16 mouse cellular contexts compared by ENCODE assay signal in the genomic region with DNA sequence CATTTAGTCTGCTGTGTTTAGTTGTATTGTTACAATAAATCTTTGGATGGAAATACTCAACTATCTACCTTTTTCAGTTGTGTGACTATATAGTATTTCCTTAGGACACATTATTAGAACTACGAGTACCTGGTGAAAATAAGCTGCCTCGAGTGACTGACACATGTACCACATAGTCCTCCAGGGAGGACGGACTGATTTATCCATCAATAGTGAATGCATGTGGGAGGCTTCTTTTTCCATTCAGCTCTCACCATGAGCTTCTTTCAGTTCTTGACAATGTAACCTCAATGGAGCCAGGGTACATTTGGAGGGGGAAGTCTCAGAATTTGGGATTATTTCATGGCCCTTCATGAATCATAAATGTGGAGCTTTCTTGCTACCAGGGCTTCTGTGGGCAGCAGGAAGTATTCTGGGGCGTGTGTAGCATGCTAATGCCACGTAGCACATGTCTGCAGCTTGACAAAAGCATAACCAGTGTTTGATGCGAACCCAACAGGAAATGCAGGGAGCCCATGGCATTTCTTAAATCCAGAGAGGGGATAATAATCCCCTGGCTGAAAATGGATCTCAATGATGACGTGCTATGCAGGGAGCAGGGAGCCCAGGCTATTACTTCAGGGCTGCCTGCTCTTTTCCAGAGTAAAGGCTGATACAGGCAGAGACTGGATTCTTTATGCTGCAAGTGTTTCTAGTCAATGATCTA.
DNase-seq lines count a peak whose midpoint lies in the region; ATAC-seq and TF ChIP-seq lines count a peak whose summit lies in the region.
"Had no signal": no experiment of that assay in that cellular context is flagged by ENCODE, and none has a peak within 500 bp of the region (broad histone marks: within the 10 kb centered on the region; RNA-seq: fewer than 3 reads in every experiment).

No protein-coding gene starts in this region.

- H3K27ac ChIP-seq in forebrain, embryonic 12.5 days: peak overlapping the region; percentile 36; the same call in 1 of the 2 replicates
- no peak overlapping the region for H3K27ac ChIP-seq in forebrain, embryonic 11.5 days (ENCODE audit: low read depth, low read length)
- peak overlapping the region; percentile 40; the same call in 1 of the 2 replicates for H3K27ac ChIP-seq in midbrain, embryonic 12.5 days (replicated peaks)
- no peak overlapping the region for H3K27ac ChIP-seq in midbrain, embryonic 11.5 days (ENCODE audit: low read depth, low read length)
- H3K27ac ChIP-seq in hindbrain, embryonic 12.5 days: 0 out of 2 replicates have a peak overlapping the region, but pooled peaks have one; percentile 17
- H3K27ac ChIP-seq in midbrain, embryonic 16.5 days (ENCODE audit: low read length): peak overlapping the region; percentile 73
- H3K27ac ChIP-seq in thymus, adult 2 months (ENCODE audit: control insufficient read depth, insufficient read depth, low read length): no peak overlapping the region
- H3K27ac ChIP-seq: limb, embryonic 15.5 days had no signal

- no peak for TF ChIP-seq CTCF in thymus, adult 2 months (IDR thresholded peaks at IDR 0.05; ENCODE audit: borderline replicate concordance, control insufficient read depth, extremely low read depth, insufficient read depth, low read length, poor library complexity)

- no peak for TF ChIP-seq POLR2A in thymus, adult 2 months (IDR thresholded peaks at IDR 0.05; ENCODE audit: control insufficient read depth, extremely low read depth, insufficient read depth, low read length, poor library complexity)

- no peaks in the 10 kb centered on the region for H3K36me3 ChIP-seq in forebrain, embryonic 12.5 days (replicated peaks)
- no peaks in the 10 kb centered on the region for H3K36me3 ChIP-seq in forebrain, embryonic 11.5 days (ENCODE audit: control insufficient read depth, insufficient read depth, low read length)
- no peaks in the 10 kb centered on the region for H3K36me3 ChIP-seq in midbrain, embryonic 12.5 days
- no peaks in the 10 kb centered on the region for H3K36me3 ChIP-seq in midbrain, embryonic 11.5 days (ENCODE audit: control insufficient read depth, insufficient read depth, low read length)
- no peaks in the 10 kb centered on the region for H3K36me3 ChIP-seq in hindbrain, embryonic 12.5 days
- H3K36me3 ChIP-seq in midbrain, embryonic 16.5 days (ENCODE audit: control insufficient read depth, insufficient read depth, low read length): no peaks in the 10 kb centered on the region
- H3K36me3 ChIP-seq in thymus, adult 2 months (ENCODE audit: control insufficient read depth, insufficient read depth, low read length): no peaks in the 10 kb centered on the region
- H3K36me3 ChIP-seq: limb, embryonic 15.5 days had no signal

- no peaks in the 10 kb centered on the region for H3K27me3 ChIP-seq in forebrain, embryonic 12.5 days
- H3K27me3 ChIP-seq in forebrain, embryonic 11.5 days (ENCODE audit: control insufficient read depth, insufficient read depth, low read length): no peaks in the 10 kb centered on the region
- no peaks in the 10 kb centered on the region for H3K27me3 ChIP-seq in midbrain, embryonic 12.5 days
- no peaks in the 10 kb centered on the region for H3K27me3 ChIP-seq in midbrain, embryonic 11.5 days (ENCODE audit: control insufficient read depth, insufficient read depth, low read length)
- H3K27me3 ChIP-seq in hindbrain, embryonic 12.5 days: no peaks in the 10 kb centered on the region
- H3K27me3 ChIP-seq in midbrain, embryonic 16.5 days (ENCODE audit: control insufficient read depth, insufficient read depth, low read depth, low read length): no peaks in the 10 kb centered on the region
- no peaks in the 10 kb centered on the region for H3K27me3 ChIP-seq in thymus, adult 2 months (ENCODE audit: control insufficient read depth, insufficient read depth, low read length)
- H3K27me3 ChIP-seq: limb, embryonic 15.5 days had no signal

- 47% methylated on average over 7 of the region's 7 CpGs for WGBS in forebrain, embryonic 12.5 days
- 63% methylated on average over 7 of the region's 7 CpGs for WGBS in forebrain, embryonic 11.5 days
- WGBS in midbrain, embryonic 12.5 days: 50% methylated on average over 7 of the region's 7 CpGs
- 71% methylated on average over 7 of the region's 7 CpGs for WGBS in midbrain, embryonic 11.5 days
- WGBS in hindbrain, embryonic 12.5 days: 65% methylated on average over 7 of the region's 7 CpGs
- WGBS in midbrain, embryonic 16.5 days: 28% methylated on average over 7 of the region's 7 CpGs
- WGBS in thymus, adult 2 months: 74% methylated on average over 7 of the region's 7 CpGs

- DNase-seq in forebrain, embryonic 11.5 days (ENCODE audit: low spot score): no peak
- DNase-seq in midbrain, embryonic 11.5 days (ENCODE audit: low spot score, missing footprints): no peak
- no peak for DNase-seq in gastrocnemius, adult 8-10 months (ENCODE audit: low spot score in 2 of 2)
- DNase-seq in thymus, adult 2 months: no peak
- DNase-seq: cerebellum, postnatal 25 days; gastrocnemius, postnatal 25 days; lung, postnatal 10 days; thymus, adult 18-20 months had no signal

- H3K4me3 ChIP-seq in forebrain, embryonic 12.5 days (replicated peaks): no peak overlapping the region
- H3K4me3 ChIP-seq in forebrain, embryonic 11.5 days (ENCODE audit: low read depth, low read length): no peak overlapping the region
- no peak overlapping the region for H3K4me3 ChIP-seq in midbrain, embryonic 12.5 days
- H3K4me3 ChIP-seq in midbrain, embryonic 11.5 days (ENCODE audit: low read depth, low read length): no peak overlapping the region
- H3K4me3 ChIP-seq in hindbrain, embryonic 12.5 days: no peak overlapping the region
- H3K4me3 ChIP-seq in midbrain, embryonic 16.5 days (ENCODE audit: low read depth, low read length): no peak overlapping the region
- no peak overlapping the region for H3K4me3 ChIP-seq in thymus, adult 2 months (ENCODE audit: control insufficient read depth, insufficient read depth, low read length)
- H3K4me3 ChIP-seq: limb, embryonic 15.5 days; megakaryocyte, embryonic 14.5 days had no signal

- H3K9ac ChIP-seq in forebrain, embryonic 12.5 days: no peak overlapping the region
- H3K9ac ChIP-seq in forebrain, embryonic 11.5 days (ENCODE audit: low read length): no peak overlapping the region
- no peak overlapping the region for H3K9ac ChIP-seq in midbrain, embryonic 12.5 days (replicated peaks)
- no peak overlapping the region for H3K9ac ChIP-seq in midbrain, embryonic 11.5 days (ENCODE audit: low read length)
- no peak overlapping the region for H3K9ac ChIP-seq in hindbrain, embryonic 12.5 days
- peak overlapping the region; percentile 6; the same call in 1 of the 2 replicates for H3K9ac ChIP-seq in midbrain, embryonic 16.5 days (ENCODE audit: low read depth, low read length)
- H3K9ac ChIP-seq: limb, embryonic 15.5 days had no signal

- no peak for ATAC-seq in forebrain, embryonic 12.5 days (ENCODE audit: low FRiP score)
- ATAC-seq in forebrain, embryonic 11.5 days (replicated peaks; ENCODE audit: low FRiP score): no peak
- ATAC-seq in midbrain, embryonic 12.5 days (ENCODE audit: low FRiP score, low read depth): peak; percentile 39; the same call in 1 of the 2 replicates
- ATAC-seq in midbrain, embryonic 11.5 days (ENCODE audit: low FRiP score): no peak; the same call in 1 of the 2 replicates
- no peak for ATAC-seq in hindbrain, embryonic 12.5 days (ENCODE audit: low FRiP score)
- ATAC-seq in midbrain, embryonic 16.5 days: peak; percentile 77
- ATAC-seq: intestine, embryonic 16.5 days had no signal

- no peaks in the 10 kb centered on the region for H3K9me3 ChIP-seq in forebrain, embryonic 12.5 days
- no peaks in the 10 kb centered on the region for H3K9me3 ChIP-seq in forebrain, embryonic 11.5 days (ENCODE audit: control insufficient read depth, low read length)
- no peaks in the 10 kb centered on the region for H3K9me3 ChIP-seq in midbrain, embryonic 12.5 days
- H3K9me3 ChIP-seq in midbrain, embryonic 11.5 days (ENCODE audit: control insufficient read depth, low read length): no peaks in the 10 kb centered on the region
- H3K9me3 ChIP-seq in hindbrain, embryonic 12.5 days (replicated peaks): no peaks in the 10 kb centered on the region
- no peaks in the 10 kb centered on the region for H3K9me3 ChIP-seq in midbrain, embryonic 16.5 days (replicated peaks; ENCODE audit: control insufficient read depth, low read length, poor library complexity, severe bottlenecking)
- H3K9me3 ChIP-seq: limb, embryonic 15.5 days; megakaryocyte, embryonic 14.5 days had no signal

- peaks cover 22% of the 10 kb centered on the region for H3K4me1 ChIP-seq in forebrain, embryonic 12.5 days
- H3K4me1 ChIP-seq in forebrain, embryonic 11.5 days (replicated peaks; ENCODE audit: control insufficient read depth, insufficient read depth, low read length): peaks cover 3% of the 10 kb centered on the region; the same call in 1 of the 2 replicates
- H3K4me1 ChIP-seq in midbrain, embryonic 12.5 days: peaks cover 16% of the 10 kb centered on the region
- H3K4me1 ChIP-seq in midbrain, embryonic 11.5 days (ENCODE audit: control insufficient read depth, insufficient read depth, low read length): peaks cover 8% of the 10 kb centered on the region
- H3K4me1 ChIP-seq in hindbrain, embryonic 12.5 days: peaks cover 18% of the 10 kb centered on the region
- H3K4me1 ChIP-seq in midbrain, embryonic 16.5 days (ENCODE audit: control insufficient read depth, insufficient read depth, low read length): peaks cover 17% of the 10 kb centered on the region
- no peaks in the 10 kb centered on the region for H3K4me1 ChIP-seq in thymus, adult 2 months (replicated peaks; ENCODE audit: control insufficient read depth, insufficient read depth, low read length)
- H3K4me1 ChIP-seq: limb, embryonic 15.5 days had no signal

- H3K4me2 ChIP-seq in forebrain, embryonic 12.5 days: no peak overlapping the region
- no peak overlapping the region for H3K4me2 ChIP-seq in forebrain, embryonic 11.5 days (ENCODE audit: low read depth, low read length, severe bottlenecking)
- no peak overlapping the region for H3K4me2 ChIP-seq in midbrain, embryonic 12.5 days (replicated peaks)
- no peak overlapping the region for H3K4me2 ChIP-seq in midbrain, embryonic 11.5 days
- no peak overlapping the region for H3K4me2 ChIP-seq in hindbrain, embryonic 12.5 days (replicated peaks)
- H3K4me2 ChIP-seq in midbrain, embryonic 16.5 days (ENCODE audit: low read length): 0 out of 2 replicates have a peak overlapping the region, but pooled peaks have one; percentile 7
- H3K4me2 ChIP-seq: heart, embryonic 11.5 days; limb, embryonic 15.5 days had no signal

Comparison
In these comparisons a context has a peak if more than half of its experiments do, and no peak if none do; other contexts are left out.
1. ATAC-seq: peak in midbrain, embryonic 12.5 days (single experiment) and midbrain, embryonic 16.5 days (single experiment); none in forebrain, embryonic 12.5 days (single experiment), forebrain, embryonic 11.5 days (single experiment), midbrain, embryonic 11.5 days (single experiment) and hindbrain, embryonic 12.5 days (single experiment).
2. H3K27ac ChIP-seq: peak in forebrain, embryonic 12.5 days (single experiment), midbrain, embryonic 12.5 days (single experiment), hindbrain, embryonic 12.5 days (single experiment) and midbrain, embryonic 16.5 days (single experiment); none in forebrain, embryonic 11.5 days (single experiment), midbrain, embryonic 11.5 days (single experiment) and thymus, adult 2 months (single experiment).